Mouse (Mus musculus) testis, postnatal 14 days (tissue): ENCODE measurements around the gene S100pbp.

Experiments
- DNase-seq: peaks from one replicate; pipeline ENCODE4 v3.0.0; 2021; ENCODE audit warnings: low spot score

Gene S100pbp

GRCm38 (mm10) chr4:129189542-129190519, at the start of gene S100pbp, which contains the start of gene Yars:
TSS of gene S100pbp (minus strand) at chr4:129189727.
TSS of gene Yars (plus strand) at chr4:129189760.
- peak; percentile 99 for DNase-seq

GRCm38 (mm10) chr4:129239075-129239474, 49.5 kb upstream of the S100pbp start:
- peak; percentile 88 for DNase-seq

GRCm38 (mm10) chr4:129238579-129239016, 49.1 kb upstream of the S100pbp start:
- no peak for DNase-seq

GRCm38 (mm10) chr4:129237843-129238441, 48.4 kb upstream of the S100pbp start:
- DNase-seq = peak; percentile 45

GRCm38 (mm10) chr4:129236236-129236813, 46.8 kb upstream of the S100pbp start:
- no peak for DNase-seq

DNA sequence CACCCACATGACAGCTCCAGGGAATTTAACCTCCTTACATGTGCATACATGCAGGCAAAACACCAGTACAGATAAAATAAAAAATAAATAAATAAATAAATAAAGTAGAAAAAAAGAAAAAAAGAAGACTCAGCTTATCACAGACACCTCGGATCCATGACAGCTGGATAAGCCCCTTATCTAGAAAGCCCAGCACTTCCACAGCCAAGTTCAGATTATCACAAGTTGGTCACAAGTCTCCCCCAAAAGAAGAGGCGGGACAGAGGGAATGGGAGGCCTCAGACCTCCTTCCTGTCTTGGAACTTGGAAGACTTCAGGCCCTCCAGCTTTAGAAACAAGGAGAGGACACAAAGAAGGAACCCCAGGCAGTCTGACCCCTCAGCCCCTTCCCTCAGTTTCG, 45.6 kb upstream of the S100pbp start:
- no peak for DNase-seq

DNA sequence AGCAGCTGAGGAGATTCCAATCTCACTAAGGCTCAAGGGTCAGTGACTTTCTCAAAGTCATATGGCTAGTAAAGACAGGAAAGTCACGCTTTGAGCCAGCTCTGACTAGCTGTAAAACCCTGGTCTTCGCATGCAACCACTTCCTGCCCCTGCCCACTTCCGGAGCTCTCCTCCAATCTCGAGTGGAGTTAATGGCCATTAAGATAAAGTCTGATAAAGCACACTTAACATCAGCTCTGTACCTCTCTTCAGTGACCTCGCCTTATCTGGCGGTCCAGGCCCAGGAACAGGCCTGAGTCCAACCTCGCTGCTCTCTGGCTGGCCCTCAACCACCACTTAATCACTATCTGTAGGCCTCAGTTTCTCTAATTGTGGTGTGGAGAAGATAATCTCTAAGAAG, 45.0 kb upstream of the S100pbp start:
- no peak for DNase-seq

- DNase-seq = no peak
These were observed 43.2 kb upstream of the S100pbp start for GRCm38 (mm10) chr4:129232561-129233360.

- no peak for DNase-seq
These were observed 42.3 kb upstream of the S100pbp start for GRCm38 (mm10) chr4:129231594-129232450.

- no peak for DNase-seq
These were observed 41.4 kb upstream of the S100pbp start for GRCm38 (mm10) chr4:129230926-129231325.

GRCm38 (mm10) chr4:129227985-129228381, 38.5 kb upstream of the S100pbp start:
- DNase-seq = no peak

DNA sequence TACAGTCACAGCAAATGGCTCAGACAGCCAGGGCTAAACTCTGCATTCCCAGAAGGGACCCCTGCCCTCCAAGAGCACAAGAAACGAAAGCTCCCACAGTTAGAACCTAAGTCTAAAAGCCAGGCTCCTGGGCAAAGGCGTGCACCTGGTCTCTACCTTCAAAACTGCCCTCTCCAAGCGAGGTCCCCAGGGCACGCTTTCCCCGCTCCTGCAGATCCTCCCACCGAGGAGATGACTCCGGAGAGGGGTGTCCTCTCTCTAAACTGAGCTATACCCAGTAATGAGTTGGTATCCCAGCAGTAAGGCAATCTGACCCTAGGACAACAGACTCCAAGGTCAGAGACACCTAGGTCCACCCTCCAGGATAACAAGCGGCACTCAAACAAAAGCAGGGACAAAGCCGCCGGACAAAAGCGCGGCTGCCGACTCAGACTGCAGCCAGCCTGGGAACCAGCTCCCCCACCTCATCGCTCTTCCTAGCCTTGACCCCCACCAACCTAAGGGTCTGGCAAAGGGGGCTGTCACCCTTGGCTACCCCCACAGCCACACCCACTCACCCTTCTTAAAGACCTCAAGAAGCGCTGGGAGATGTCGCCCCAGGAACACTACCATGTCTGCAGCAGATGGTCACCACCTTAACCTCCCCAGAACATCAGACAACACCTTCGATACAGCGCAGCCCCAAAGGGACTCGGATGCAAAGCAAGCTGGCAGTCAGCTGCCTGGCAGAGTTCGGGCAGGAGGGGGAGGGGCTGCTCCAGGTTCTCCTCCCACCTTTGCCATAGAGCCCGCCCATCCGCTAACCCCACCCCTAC, 37.9 kb upstream of the S100pbp start:
- DNase-seq = no peak

DNA sequence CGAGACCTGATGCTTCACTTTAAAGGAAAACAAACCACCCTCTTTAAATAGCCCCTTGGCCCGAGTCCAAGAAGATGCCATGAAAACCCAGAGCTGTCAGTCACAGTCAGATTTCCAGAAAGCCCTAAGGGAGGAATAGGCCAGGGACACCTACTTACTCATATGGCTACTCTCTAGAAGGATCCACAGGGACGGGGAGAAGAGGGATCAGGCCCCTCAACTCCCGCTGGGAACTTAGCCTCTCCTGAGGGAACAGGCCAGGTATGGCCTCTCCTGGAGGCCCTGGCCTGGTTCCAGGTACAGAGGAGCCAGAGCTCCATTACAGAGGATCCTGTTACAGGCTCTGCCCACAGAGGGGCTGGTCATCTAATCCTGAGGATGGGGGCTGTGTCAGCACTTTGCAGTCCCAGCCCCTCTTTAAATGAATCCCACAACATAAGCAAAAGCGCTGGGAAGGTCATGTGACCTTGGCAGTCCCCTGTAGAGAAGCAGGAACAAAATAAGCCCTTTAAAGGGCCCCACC, 37.0 kb upstream of the S100pbp start:
- no peak for DNase-seq

GRCm38 (mm10) chr4:129225315-129225714, 35.8 kb upstream of the S100pbp start:
- no peak for DNase-seq

- peak; percentile 42 for DNase-seq
These were observed 34.1 kb upstream of the S100pbp start for GRCm38 (mm10) chr4:129223421-129224281.

DNA sequence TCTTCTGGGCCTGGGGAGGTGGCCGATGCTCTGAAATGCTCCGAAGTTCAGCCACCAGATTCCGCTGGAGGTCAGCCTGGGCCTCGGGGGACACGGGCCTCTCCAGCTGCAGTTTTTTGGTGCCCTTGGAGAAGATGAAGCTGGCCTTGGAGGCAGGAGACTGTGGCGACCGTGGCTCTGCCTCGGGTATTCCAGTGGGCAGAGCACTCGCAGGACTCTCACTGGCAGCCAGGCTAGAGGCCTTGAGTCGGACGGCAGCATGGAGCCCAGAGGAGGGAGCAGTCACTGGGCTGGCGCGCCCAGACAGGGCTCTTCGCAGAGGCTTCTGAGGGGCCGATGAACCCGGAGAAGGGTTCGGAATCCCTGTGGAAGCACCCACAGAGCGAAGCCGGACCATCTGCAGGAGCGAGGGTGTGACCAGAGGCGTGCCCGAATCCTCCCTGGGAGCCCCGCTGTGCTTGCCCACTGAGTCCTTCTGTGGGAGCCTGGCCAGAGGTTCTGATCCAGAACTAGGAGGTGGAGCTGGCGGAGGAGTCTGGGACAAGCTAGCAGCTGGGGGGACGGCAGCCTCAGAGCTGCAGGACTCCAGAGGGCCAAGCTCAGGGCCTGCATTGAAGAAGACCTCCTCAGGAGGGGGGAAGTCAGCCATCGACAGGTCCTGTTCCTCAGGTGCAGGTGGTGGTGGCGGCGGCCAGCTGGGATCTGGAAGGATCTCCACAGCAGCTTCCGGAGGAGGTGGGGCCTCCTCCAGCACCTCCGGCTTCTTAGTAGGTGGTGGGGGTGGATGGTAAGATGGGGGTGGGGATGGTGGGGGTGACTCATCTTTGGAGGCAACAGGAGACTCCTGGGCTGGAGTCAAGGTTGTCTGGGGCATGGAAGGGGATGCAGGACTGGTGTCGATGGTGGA, 32.7 kb upstream of the S100pbp start:
- DNase-seq = no peak

DNA sequence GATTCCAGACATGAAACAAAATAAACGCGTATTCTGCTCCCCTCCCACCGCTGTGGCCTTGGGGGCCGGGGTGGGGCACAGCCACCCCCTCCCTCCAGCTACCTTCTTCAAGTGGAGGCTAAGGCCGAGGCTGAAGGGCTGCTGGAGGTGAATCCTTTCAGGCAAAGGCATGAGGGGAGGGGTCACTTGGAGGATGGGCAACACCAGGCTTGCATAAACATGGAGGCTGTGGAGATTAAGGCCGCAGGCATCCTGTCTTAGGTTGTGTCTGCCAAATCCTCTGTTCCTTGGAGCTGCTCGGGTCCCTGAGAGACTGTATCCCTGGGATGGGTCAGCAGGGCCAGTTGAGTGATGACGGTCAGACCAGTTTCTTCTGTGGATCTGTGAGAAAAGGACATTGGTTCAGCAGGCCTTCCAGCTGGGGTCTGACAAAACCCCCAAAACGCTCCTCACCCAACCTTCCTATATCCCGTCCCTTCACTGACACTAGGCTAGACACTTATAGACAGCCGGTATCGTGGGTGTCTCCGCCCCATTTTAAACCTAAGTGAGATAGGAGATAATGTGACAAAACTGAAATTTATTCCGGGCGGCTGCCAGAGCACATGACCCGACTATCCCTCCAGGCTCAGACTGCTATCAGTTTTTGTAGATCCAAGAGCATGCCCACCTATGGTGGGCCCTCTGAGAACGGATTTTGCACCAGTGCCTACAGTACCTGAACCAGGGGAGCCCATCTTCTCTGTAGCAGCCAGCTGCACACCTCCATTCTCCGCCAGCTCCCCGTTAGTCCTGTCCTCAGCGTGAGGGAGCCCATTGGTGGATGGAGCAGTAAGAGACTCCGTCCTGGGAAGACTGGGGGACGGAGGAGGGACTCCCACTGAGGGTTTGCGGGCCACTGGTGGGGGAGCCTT, 31.8 kb upstream of the S100pbp start:
- DNase-seq = no peak
